Mouse (Mus musculus): ENCODE measurements at regions not wholly inside any gene's neighbourhood (a gene's known extent, or its start where the extent isn't known, plus 50 kb on each side); places are given as distances from the start of the nearest gene placed in this dataset.
A peak's percentile ranks its signal among the peaks of the same experiment; 100 is the strongest.

GRCm38 (mm10) chr4:82056671-82057070 lies 614.1 kb upstream of the Mpdz start:
- ATAC-seq (replicated peaks), result no peak
- Histone ChIP-seq H3K9ac (no peak overlapping the region), H3K4me1 (no peaks in the 10 kb centered on the region), H3K4me3 (no peak overlapping the region), H3K4me2 (no peak overlapping the region), H3K9me3 (no peaks in the 10 kb centered on the region), H3K36me3 (replicated peaks) (no peaks in the 10 kb centered on the region), H3K27ac (no peak overlapping the region), H3K27me3 (replicated peaks) (no peaks in the 10 kb centered on the region)
- 81% methylated on average over 1 of the region's 1 CpGs for WGBS

GRCm38 (mm10) chr4:82048171-82048570 lies 605.6 kb upstream of the Mpdz start:
- no peak overlapping the region for H3K4me2 ChIP-seq
- H3K27ac ChIP-seq, result no peak overlapping the region
- H3K4me1 ChIP-seq, result no peaks in the 10 kb centered on the region
- H3K36me3 ChIP-seq (replicated peaks), result no peaks in the 10 kb centered on the region
- H3K4me3 ChIP-seq, result no peak overlapping the region
- 84% methylated on average over 2 of the region's 2 CpGs for WGBS
- no peak overlapping the region for H3K9ac ChIP-seq
- H3K9me3 ChIP-seq, result no peaks in the 10 kb centered on the region
- H3K27me3 ChIP-seq (replicated peaks), result no peaks in the 10 kb centered on the region
- ATAC-seq (replicated peaks), result no peak

- Histone ChIP-seq H3K36me3 (replicated peaks) (no peaks in the 10 kb centered on the region), H3K27me3 (replicated peaks) (no peaks in the 10 kb centered on the region), H3K4me1 (no peaks in the 10 kb centered on the region), H3K9me3 (no peaks in the 10 kb centered on the region), H3K4me3 (no peak overlapping the region), H3K27ac (no peak overlapping the region), H3K4me2 (no peak overlapping the region), H3K9ac (no peak overlapping the region)
- ATAC-seq (replicated peaks), result no peak
- 86% methylated on average over 1 of the region's 1 CpGs for WGBS
These were observed 594.9 kb upstream of the Mpdz start for GRCm38 (mm10) chr4:82037473-82037872.

GRCm38 (mm10) chr4:82035074-82035703 lies 592.6 kb upstream of the Mpdz start:
- H3K4me1 ChIP-seq, result no peaks in the 10 kb centered on the region
- 43% methylated on average over 3 of the region's 3 CpGs for WGBS

GRCm38 (mm10) chr4:82029237-82029636 lies 586.6 kb upstream of the Mpdz start:
- Histone ChIP-seq H3K9ac (no peak overlapping the region), H3K36me3 (replicated peaks) (no peaks in the 10 kb centered on the region), H3K27me3 (replicated peaks) (no peaks in the 10 kb centered on the region), H3K4me2 (no peak overlapping the region), H3K9me3 (no peaks in the 10 kb centered on the region), H3K27ac (no peak overlapping the region), H3K4me1 (0 out of 2 replicates have a peak, but pooled peaks cover 5% of the 10 kb centered on the region), H3K4me3 (no peak overlapping the region)
- ATAC-seq (replicated peaks), result no peak
- 78% methylated on average over 9 of the region's 9 CpGs for WGBS

More at GRCm38 (mm10) chr4:82035074-82035703, 592.6 kb upstream of the Mpdz start:
- H3K9me3 ChIP-seq, result no peaks in the 10 kb centered on the region
- H3K36me3 ChIP-seq (replicated peaks), result no peaks in the 10 kb centered on the region
- no peak overlapping the region for H3K4me2 ChIP-seq
- no peak for ATAC-seq (replicated peaks)
- no peaks in the 10 kb centered on the region for H3K27me3 ChIP-seq (replicated peaks)
- no peak overlapping the region for H3K27ac ChIP-seq
- no peak overlapping the region for H3K9ac ChIP-seq
- no peak overlapping the region for H3K4me3 ChIP-seq

- Histone ChIP-seq H3K4me2 (peak overlapping the region; percentile 31), H3K4me3 (peak overlapping the region; percentile 12; the same call in 1 of the 2 replicates)
These were observed 584.8 kb upstream of the Mpdz start for GRCm38 (mm10) chr4:82027447-82027881.

GRCm38 (mm10) chr4:82001406-82001732 lies 558.8 kb upstream of the Mpdz start:
- H3K27ac ChIP-seq, result no peak overlapping the region
- H3K36me3 ChIP-seq (replicated peaks), result no peaks in the 10 kb centered on the region
- no peak overlapping the region for H3K4me2 ChIP-seq
- ATAC-seq (replicated peaks), result no peak
- H3K27me3 ChIP-seq (replicated peaks), result no peaks in the 10 kb centered on the region
- 87% methylated on average over 6 of the region's 6 CpGs for WGBS
- no peak overlapping the region for H3K9ac ChIP-seq
- no peaks in the 10 kb centered on the region for H3K9me3 ChIP-seq
- H3K4me1 ChIP-seq, result peaks cover 6% of the 10 kb centered on the region; the same call in 1 of the 2 replicates
- no peak overlapping the region for H3K4me3 ChIP-seq

More at GRCm38 (mm10) chr4:82027447-82027881, 584.8 kb upstream of the Mpdz start:
- WGBS, result 38% methylated on average over 9 of the region's 9 CpGs
- ATAC-seq (replicated peaks), result peak; percentile 73
- H3K4me1 ChIP-seq, result 0 out of 2 replicates have a peak, but pooled peaks cover 5% of the 10 kb centered on the region
- no peaks in the 10 kb centered on the region for H3K9me3 ChIP-seq
- no peak overlapping the region for H3K9ac ChIP-seq
- H3K27ac ChIP-seq, result no peak overlapping the region
- no peaks in the 10 kb centered on the region for H3K36me3 ChIP-seq (replicated peaks)
- H3K27me3 ChIP-seq (replicated peaks), result no peaks in the 10 kb centered on the region

- no peak overlapping the region for H3K4me2 ChIP-seq
- H3K4me3 ChIP-seq, result no peak overlapping the region
- no peaks in the 10 kb centered on the region for H3K9me3 ChIP-seq
- no peaks in the 10 kb centered on the region for H3K36me3 ChIP-seq (replicated peaks)
- no peak overlapping the region for H3K27ac ChIP-seq
- no peak overlapping the region for H3K9ac ChIP-seq
- peaks cover 6% of the 10 kb centered on the region; the same call in 1 of the 2 replicates for H3K4me1 ChIP-seq
- H3K27me3 ChIP-seq (replicated peaks), result no peaks in the 10 kb centered on the region
- no peak for ATAC-seq (replicated peaks)
- 65% methylated on average over 19 of the region's 19 CpGs for WGBS
These were observed 558.2 kb upstream of the Mpdz start for GRCm38 (mm10) chr4:82000590-82001405.

GRCm38 (mm10) chr4:81999654-82000314 lies 557.2 kb upstream of the Mpdz start:
- Histone ChIP-seq H3K27me3 (replicated peaks) (no peaks in the 10 kb centered on the region), H3K36me3 (replicated peaks) (no peaks in the 10 kb centered on the region), H3K9ac (no peak overlapping the region), H3K4me1 (peaks cover 6% of the 10 kb centered on the region; the same call in 1 of the 2 replicates), H3K4me2 (no peak overlapping the region), H3K9me3 (no peaks in the 10 kb centered on the region), H3K4me3 (no peak overlapping the region), H3K27ac (no peak overlapping the region)
- 52% methylated on average over 11 of the region's 11 CpGs for WGBS
- no peak for ATAC-seq (replicated peaks)

- no peaks in the 10 kb centered on the region for H3K9me3 ChIP-seq
- ATAC-seq (replicated peaks), result no peak
- H3K36me3 ChIP-seq (replicated peaks), result no peaks in the 10 kb centered on the region
- H3K4me2 ChIP-seq, result no peak overlapping the region
- H3K27ac ChIP-seq, result no peak overlapping the region
- H3K4me3 ChIP-seq, result no peak overlapping the region
- 87% methylated on average over 3 of the region's 3 CpGs for WGBS
- peaks cover 6% of the 10 kb centered on the region; the same call in 1 of the 2 replicates for H3K4me1 ChIP-seq
- no peak overlapping the region for H3K9ac ChIP-seq
- H3K27me3 ChIP-seq (replicated peaks), result no peaks in the 10 kb centered on the region
These were observed 556.5 kb upstream of the Mpdz start for GRCm38 (mm10) chr4:81999093-81999492.

GRCm38 (mm10) chr4:81996445-81996844 lies 553.8 kb upstream of the Mpdz start:
- H3K4me1 ChIP-seq, result peaks cover 6% of the 10 kb centered on the region; the same call in 1 of the 2 replicates
- H3K27me3 ChIP-seq (replicated peaks), result no peaks in the 10 kb centered on the region
- no peak for ATAC-seq (replicated peaks)
- WGBS, result 69% methylated on average over 3 of the region's 3 CpGs
- no peaks in the 10 kb centered on the region for H3K36me3 ChIP-seq (replicated peaks)
- no peak overlapping the region for H3K27ac ChIP-seq
- no peak overlapping the region for H3K9ac ChIP-seq
- H3K4me3 ChIP-seq, result no peak overlapping the region
- H3K9me3 ChIP-seq, result no peaks in the 10 kb centered on the region
- H3K4me2 ChIP-seq, result no peak overlapping the region

- Histone ChIP-seq H3K4me3 (no peak overlapping the region), H3K4me2 (no peak overlapping the region), H3K27me3 (replicated peaks) (no peaks in the 10 kb centered on the region), H3K9me3 (no peaks in the 10 kb centered on the region), H3K36me3 (replicated peaks) (no peaks in the 10 kb centered on the region), H3K9ac (no peak overlapping the region), H3K27ac (no peak overlapping the region), H3K4me1 (peaks cover 4% of the 10 kb centered on the region; the same call in 1 of the 2 replicates)
- no peak for ATAC-seq (replicated peaks)
- WGBS, result 93% methylated on average over 3 of the region's 3 CpGs
These were observed 552.6 kb upstream of the Mpdz start for GRCm38 (mm10) chr4:81995243-81995642.

Measured in midbrain, embryonic 15.5 days (tissue).